Mouse (Mus musculus) spleen, adult 2 months (tissue): Measurements from ENCODE around the gene Cst13.

Source experiments
- CTCF ChIP-seq: fragments of 200-500 bp; IDR thresholded peaks from 2 replicates; pipeline ENCODE4 v1.5.1; 2011; ENCODE audit warnings: mild to moderate bottlenecking, inconsistent platforms; ENCODE audit not compliant: insufficient read depth, insufficient read length, insufficient replicate concordance; ENCODE audit errors: extremely low read depth
- POLR2A ChIP-seq: fragments of 200-500 bp; IDR thresholded peaks from 2 replicates; pipeline ENCODE4 v1.6.1; 2011; ENCODE audit warnings: low read depth, low read length, inconsistent platforms

GRCm38 (mm10) chr2:148874617-148875334 is 54.9 kb downstream of the Cst13 start:
- TF ChIP-seq POLR2A (no peak), CTCF (no peak)
